Mouse (Mus musculus): ENCODE data around the gene Lamtor4.
A peak's percentile ranks its signal among the peaks of the same experiment; 100 is the strongest.

Lamtor4 gene

DNA sequence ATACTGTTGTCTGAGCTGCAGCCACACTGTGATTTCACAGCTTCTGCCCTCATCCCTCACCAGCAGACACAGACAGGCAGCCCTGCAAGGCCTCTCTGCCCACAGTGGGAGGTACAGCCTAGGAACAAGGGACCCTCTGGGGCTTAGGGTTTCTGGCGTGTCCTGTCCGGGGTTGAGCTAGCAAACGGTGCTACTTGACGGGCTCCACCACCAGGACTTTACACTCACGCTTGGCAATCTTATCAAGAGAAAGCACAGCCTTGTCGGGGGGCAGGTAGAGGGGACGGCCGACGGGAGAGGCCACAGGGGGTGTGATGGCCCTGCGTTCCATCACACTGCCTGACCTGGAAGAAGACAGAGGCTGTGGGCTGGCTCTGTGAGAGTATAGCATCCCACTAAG, 4.8 kb downstream of the Lamtor4 start:
- DNase-seq (ENCODE audit: low spot score in 2 of 2) = no peak

DNA sequence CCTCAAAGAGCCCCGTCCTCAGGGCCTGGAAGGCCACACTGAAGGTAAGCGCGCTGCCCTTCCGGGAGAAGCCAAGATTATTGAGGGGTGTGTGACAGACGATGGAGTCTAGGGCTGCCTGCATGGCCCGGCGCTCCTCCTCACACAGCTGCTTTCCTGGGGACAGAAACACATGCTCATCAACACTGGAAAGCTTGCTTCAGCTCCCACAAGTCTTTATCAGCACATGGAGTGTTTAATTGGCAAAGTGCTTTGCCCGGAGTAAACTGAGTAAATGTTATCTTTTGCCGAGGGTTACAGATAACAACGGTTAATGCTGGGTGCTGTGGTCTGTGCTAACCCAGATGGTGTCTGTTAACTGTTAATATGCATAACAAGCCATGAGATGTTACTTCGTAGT, 5.6 kb downstream of the Lamtor4 start:
- DNase-seq (ENCODE audit: low spot score in 2 of 2) = no peak

DNA sequence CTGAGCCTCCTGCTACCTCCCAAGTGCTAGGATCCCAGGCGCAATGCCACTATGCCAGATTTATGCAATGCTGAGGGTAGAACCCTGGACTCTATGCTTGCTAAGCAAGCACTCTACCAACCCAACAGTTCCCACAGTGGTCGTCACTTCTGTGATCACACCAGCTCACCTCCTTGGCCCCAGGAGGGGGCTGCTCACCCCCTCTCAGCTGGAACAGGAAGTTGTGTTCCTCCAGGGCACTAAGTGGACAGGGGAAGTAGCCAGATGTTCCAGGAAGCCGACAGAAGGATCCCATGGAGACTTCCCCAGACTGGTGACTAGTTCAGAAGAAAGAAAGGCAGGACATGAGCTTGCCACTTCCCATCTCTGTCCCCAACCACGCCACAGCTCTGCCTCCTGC, 6.7 kb downstream of the Lamtor4 start:
- peak in 1 of 2 experiments; percentile 39 for DNase-seq (ENCODE audit: low spot score in 2 of 2)

DNA sequence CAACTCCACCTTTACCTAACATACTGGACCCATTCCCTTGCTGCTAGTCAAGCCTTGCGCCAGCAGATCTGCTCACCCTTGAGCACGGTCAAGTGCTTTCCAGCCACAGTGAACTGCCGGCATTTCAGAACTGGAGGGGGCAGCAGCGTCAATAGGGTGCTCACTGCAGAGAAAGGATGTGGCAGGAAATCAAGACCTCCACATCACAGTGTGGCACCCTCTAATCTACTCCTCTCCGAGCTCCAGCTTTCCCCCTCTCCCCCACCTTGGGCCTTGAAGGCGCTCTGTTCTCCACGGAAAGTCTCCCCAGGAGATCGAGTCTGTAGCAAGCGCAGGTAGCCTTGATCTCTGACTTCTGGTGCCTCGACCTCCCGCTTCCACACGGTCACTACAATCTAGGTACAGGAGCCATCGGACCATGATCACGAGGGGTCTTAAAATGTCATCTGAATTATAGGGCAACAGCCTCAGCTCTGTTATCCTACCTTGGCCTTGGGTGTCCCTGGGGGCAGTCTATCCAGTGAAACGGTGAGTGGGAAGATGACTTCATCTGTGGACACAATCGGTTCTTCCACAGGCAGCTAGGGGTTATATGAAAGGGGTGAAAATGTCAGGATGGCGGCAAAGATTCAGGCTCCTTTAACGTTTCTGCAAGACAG, 7.4 kb downstream of the Lamtor4 start:
- DNase-seq (ENCODE audit: low spot score in 2 of 2) = no peak

DNA sequence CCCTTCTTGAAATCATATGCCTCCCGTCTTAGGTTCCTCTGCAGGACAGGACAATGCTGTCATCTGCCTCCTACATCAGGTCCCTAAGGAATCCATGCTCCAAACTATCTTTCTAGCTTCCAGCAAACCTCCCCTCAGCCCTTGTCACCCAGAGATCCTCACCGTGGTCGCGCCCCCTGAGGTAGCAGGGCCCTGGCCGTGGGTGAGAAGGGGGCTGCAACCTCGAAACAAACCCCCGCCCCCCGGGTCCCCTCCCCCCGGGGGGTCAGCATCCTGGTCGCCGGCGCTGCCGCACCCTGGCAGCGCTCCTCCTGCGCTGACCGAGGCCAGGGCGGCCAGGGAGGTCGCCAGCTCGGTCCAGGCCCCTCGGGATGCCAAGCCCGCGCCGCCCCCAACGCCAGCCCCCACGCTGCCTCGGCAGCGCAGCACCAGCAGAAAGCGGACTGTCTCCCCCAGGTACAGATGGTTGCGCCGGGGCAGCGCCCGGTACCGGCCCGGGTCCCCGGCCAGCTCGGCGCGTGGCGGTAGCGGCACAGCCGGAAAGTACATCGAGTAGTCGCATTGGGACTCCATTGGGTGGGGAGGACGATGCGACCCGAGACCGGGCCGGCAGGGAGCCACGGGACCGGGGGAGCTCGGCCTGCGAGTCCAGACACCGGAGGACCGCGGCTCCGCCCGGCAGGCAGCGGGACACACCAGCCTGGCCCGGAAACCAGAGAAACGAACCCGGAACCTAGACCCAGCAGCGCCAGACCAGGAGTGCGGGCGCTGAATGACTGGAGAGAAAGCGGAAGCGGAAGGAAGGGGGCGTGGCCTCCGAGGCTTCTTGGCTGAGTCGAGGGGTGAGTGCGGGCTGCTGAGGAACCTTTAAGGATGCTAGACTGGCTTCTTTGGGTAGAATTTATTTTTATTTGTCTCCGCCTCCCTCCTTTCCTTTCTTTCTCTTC, 8.3 kb downstream of the Lamtor4 start, which contains the start of gene BC037034:
BC037034 (minus strand) TSS at position 774 of the 947 bp plus-strand sequence.
- peak; percentile 91 for DNase-seq (ENCODE audit: low spot score in 2 of 2)

DNA sequence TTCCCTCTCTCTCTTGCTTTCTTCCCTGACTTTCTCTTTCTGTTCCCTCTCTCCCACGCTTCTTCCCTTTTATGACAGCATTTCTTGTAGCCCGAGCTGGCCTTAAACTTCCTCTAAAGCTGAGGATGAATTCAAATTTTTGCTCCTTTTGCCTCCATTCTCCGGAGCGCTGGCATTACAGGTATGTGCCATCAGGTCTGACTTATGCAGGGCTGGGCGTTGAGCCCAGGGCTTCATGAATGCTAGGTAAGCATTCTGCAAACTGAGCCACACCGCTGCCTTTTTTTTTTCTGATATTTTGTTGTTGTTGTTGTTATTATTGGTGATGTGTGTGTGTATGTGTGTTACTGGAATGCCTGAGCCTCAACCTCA, 8.9 kb downstream of the Lamtor4 start:
- no peak for DNase-seq (ENCODE audit: low spot score in 2 of 2)

DNA sequence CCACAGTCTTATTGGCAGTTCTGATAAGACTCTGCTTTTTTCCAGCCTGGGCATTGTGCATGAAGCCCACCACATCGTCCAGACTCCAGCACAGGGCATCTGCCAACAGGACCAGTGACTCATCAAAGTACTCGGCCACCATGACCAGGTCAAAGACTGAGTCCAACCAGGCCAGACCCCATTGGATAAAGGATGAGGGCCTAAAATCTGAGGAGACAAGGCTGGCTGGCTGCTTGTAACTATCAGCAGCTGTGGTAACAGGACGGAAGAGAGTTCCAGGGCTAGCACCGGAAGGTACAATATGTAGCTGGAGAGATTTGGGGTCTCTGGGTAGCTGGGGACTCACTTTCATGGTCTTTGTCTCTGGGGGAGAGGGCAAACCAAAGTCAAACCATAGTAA, 10.4 kb downstream of the Lamtor4 start:
- no peak for DNase-seq (ENCODE audit: low spot score in 2 of 2)

DNA sequence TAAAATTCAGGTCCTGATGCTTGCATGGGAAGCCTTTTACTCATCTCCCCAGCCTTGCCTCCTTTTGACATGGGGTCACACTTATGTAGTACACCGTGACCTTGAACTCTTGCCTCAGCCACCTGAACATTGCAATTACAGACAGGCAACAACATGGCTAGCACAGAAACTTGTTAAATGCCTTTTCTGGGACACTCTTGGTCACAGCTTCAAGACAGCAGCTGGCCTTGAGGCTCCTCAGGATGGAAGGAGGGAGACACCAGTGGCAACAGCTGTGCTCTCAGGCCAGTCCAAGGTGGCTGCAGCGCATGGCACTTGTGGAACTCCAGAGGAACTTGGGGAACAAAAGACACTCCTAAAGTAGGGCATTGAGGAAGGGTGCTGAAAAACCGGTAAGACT, 11.8 kb downstream of the Lamtor4 start:
- no peak for DNase-seq (ENCODE audit: low spot score in 2 of 2)

DNA sequence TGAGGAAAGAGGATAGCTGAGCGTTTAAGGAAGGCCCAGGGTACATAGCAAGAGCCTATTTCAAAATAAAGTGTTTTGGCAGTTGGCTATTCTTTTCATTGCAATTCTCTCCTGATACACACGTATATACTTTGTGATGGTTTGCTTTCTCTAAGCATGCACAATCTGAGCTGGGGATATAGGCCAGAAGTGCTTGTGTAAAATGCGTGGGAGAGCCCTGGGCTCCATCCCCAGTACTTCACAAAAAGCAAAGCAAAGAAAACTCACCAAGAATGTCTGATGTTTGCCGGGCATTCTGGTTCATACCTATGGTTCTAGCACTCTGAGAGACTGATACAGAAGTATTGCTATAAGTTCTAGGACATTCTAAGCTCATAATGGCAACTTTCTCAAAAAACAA, 13.7 kb downstream of the Lamtor4 start:
- DNase-seq (ENCODE audit: low spot score in 2 of 2) = no peak

DNA sequence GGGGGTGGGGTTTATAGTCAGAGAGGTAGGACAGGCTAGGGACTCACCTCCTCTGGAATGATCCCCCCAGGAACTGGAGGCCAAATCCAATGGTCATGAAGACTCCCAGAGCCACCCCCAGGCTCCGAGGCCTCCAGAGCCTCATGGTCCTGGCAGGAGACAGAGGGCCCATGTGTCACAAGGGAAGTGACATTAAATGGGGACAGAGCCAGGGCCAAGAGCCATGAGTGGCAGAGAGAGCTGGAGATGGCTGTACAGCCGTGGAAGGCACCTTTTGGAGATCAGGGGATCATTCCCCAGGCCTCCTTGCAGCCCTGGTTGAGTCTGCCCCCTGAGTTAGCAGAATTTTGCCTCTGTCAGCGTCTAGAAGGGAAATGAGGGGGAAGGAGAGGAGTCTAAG, 15.9 kb downstream of the Lamtor4 start:
- DNase-seq (ENCODE audit: low spot score in 2 of 2) = no peak

DNA sequence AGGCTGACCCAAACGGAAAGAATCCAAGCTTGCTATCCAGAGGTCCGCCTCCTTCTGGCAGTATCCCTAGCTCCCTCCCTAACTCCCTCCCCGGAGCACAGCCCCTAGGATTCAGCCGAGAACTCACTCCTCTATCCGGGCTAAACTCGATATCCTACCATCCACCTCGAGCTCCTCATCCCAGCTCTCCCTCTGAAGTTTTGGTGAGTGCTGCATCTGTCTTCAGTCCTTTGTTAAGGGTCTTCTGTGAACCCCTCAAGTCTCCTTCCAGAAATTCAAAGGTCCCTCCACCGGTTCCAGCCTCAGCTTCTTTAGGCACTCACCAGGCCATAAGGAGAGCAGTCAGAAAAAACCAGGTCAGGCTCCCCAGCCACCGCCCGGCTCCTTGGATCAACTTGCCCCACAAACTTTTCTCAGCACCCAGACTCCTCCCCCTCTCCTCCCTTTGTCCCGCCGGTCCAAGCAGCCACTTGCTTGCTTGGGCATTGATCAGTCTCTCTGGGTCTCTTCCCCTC, 17.2 kb downstream of the Lamtor4 start, which contains the start of gene Gal3st4:
Gal3st4 (minus strand) TSS at position 432 of the 515 bp plus-strand sequence.
- peak in 1 of 2 experiments; percentile 55 for DNase-seq (ENCODE audit: low spot score in 2 of 2)

DNA sequence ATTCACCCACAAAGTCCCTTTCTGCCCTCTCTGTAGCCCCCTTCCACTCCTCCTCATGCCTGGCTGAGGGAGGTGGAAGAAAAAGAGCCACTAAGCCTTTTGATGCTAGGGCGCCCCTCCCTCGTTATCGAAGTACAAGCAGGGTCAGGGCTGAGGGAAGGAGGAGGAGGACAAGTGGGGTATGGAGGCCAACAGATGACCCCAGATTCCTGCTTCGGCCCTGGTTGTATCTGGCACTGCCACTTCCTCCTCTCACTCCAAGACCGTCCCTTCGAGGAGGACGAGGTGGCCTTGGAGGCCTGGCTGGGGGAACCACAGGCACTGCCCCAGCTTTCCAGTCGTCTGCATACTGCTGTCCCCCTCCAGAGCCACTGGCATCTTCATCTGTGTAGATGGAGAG, 18.9 kb downstream of the Lamtor4 start:
- no peak for DNase-seq (ENCODE audit: low spot score in 2 of 2)

DNA sequence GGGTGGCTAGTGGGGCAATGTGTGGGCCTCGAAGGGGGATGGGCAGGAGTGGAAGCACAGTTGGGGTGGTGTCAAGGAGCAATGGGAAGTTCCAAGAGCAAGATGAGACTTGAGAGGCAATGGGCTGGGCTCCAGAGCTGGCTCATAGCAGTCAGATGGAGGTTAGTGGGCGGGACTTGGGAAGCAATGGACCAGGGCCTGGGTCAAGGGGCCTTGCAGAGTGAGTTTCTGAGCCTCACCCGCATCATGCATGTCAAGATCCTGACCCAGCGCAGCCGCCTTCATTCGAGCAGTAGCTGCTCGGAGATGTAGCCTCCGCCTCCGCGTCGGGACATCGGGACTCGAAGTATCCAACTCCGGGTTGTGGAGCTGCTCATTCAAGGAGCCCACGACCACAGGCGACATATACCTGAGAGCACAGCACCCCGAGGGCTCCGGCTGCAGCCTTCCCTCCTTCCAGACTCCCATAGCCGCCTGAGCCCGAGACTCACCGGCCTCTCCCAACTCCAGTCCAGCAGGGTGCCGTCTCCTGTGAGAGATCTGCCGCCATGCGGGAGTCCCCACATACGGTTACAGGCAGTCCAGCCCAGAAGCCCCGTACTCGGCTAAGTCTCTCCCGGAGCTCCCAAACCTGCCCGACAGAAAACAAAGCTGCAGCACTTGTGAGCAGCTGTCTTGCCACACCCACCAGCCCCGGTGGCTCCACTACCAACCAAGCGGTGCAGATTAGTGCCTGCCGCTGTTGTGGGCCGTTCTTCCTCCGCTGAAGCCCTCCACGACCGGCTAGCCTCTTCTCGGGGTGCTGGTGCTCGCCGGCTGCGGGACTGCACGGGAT, 20.2 kb downstream of the Lamtor4 start:
- DNase-seq (ENCODE audit: low spot score in 2 of 2) = no peak

DNA sequence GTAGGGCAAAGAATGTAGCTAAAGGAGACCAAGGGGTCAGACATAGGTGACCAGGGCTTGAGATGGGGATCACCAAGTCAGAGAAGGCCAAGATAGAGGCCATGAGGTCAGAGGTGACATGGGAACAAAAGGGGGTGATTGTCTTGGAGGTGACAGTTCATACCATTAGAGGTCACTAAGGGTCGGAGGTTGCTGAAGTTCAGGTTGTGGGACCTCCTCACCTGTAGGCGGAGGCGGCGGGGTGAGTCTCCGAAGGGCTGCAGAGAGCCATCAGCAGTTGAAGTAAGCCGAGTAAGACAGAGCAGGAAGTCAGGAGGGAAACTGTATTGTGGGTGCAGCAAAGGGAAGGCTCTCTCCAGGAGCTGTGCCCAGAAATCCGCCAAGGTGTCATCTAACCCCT, 22.7 kb downstream of the Lamtor4 start:
- DNase-seq (ENCODE audit: low spot score in 2 of 2) = no peak

DNA sequence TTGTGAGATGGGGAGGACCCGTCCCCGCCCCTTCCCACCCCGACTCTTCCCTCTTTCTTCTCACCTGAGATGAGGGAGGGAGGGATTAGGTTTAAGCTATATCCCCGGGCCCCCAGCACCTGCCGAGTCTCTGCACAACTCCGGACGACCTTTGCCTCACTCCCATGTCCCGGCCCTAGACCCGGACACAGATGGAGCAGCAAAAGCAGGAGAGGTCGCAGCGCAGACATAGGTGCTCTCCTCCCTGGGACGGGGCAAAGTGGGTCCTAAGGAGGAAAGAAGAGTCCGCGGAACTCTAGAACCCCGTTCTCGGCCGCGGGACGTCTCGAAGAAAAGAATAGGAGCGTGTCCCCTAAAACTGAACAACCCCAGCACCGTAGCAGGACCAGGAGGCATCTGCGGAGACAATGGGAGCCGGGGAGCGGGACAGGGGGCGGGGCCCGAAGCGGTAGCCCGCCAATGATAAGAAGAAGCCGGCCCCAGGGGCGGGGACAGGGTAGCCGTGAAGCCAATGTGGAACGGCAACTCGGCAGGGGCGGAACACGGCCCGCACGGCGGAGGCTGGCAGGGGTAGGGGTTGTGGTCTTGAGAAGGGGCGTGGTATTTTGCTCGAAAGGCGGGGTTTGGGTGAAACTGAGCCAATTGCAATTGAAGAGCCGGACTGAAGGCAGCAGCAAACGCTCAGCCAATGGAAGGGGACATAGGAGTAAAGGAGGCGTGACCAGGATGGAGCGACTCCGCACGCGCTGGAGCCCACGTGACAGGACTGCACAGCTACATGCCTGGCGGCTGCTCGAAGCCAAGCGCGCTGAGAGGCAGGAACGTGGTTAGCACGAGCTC, 24.5 kb downstream of the Lamtor4 start, which contains the start of the genes Gm43720, Gpc2 and Stag3:
Gm43720 (minus strand) TSS at position 374 of the 840 bp plus-strand sequence.
Gpc2 (minus strand) TSS at position 421 of the 840 bp plus-strand sequence.
Stag3 (plus strand) TSS at position 656 of the 840 bp plus-strand sequence.
- peak; percentile 78 to 82 for DNase-seq (ENCODE audit: low spot score in 2 of 2)

DNA sequence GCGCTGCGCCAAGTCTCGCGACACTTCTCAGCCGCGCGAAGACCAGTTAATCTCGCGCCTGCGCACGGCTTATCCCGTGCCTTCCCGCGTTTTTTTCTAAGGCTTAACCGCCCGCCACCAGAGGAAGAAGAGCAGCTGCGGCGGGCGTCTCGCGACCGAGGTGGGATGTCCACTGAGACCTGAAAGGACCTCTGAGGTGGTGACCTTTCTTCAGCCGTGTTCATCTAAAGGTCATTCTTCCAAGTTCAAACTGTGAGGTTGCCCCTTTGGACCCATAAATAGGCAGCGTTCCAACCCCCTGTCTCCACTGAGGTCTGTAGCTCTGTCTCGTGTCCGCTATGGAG, 25.1 kb downstream of the Lamtor4 start:
- no peak for DNase-seq (ENCODE audit: low spot score in 2 of 2)

DNA sequence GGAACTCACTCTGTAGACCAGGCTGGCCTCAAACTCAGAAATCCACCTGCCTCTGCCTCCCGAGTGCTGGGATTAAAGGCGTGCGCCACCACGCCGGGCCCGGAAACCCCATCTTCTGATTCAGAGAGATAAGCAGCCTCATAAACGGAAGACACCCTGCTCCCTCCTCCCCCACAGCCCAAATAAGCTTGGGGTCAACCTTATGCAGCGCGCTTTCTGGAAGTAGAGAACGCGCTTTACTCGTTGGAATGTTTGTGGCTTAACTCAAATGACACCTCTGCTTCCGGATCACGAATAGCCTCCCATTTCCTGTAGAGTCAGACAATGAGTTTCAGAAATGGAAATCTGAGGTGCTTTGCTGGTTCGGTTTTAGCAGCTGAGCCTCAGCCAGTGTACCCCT, 25.5 kb downstream of the Lamtor4 start:
- DNase-seq (ENCODE audit: low spot score in 2 of 2) = no peak

DNA sequence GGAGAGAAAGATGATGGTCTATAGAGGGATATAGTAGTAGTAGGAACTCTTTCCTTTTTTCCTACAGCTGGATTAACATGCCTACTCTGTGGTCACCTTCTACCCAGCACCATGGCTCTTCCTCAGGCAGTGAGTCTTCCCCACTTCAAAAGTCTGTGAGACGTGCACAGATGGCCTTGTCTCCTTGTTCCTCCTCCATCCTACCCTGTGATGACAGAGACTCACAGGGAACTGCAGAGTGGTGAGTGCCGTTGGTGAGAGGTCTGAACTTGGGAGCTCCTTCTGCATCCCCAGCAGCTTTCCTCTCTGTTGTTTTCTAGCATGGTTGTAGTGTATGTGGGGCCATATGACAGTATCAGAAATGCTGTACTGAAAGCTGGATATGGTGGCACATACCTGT, 26.5 kb downstream of the Lamtor4 start:
- no peak for DNase-seq (ENCODE audit: low spot score in 2 of 2)

DNA sequence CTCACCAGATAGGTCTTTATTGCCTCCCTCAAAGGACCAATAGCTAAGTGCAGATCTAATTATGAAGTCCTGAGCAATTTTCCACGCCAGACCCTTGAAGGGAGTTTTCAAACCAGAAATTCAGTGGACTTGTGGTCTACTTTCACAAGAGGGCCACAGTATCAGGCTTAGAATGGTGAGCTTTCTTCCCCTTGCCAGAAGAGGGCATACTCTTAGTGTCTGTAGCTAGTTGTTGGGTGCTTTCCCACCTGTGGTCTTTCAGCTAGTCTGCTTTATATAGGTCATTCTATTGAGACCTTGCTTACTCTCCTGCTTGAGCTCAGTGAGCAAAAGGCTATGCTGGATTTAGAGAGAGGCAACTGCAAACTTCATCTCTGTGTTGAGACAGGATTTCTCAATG, 28.3 kb downstream of the Lamtor4 start:
- no peak for DNase-seq (ENCODE audit: low spot score in 2 of 2)

DNA sequence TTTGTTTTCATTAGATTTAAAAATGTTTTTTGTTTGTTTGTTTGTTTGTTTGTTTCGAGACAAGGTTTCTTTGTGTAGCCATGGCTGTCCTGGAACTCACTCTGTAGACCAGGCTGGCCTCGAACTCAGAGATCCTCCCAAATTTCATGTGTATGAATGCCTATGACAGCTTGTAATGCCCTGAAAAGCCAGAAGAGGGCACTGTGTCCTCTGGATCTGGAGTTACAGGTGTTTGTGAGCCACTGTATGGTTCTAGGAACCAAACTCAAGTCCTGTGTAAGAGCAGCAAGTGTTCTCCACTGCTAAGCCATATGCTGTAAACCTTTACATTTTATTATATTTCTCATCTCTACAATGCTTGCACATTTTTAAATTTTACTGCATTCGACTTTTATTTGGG, 32.6 kb downstream of the Lamtor4 start:
- no peak for DNase-seq (ENCODE audit: low spot score in 2 of 2)

DNA sequence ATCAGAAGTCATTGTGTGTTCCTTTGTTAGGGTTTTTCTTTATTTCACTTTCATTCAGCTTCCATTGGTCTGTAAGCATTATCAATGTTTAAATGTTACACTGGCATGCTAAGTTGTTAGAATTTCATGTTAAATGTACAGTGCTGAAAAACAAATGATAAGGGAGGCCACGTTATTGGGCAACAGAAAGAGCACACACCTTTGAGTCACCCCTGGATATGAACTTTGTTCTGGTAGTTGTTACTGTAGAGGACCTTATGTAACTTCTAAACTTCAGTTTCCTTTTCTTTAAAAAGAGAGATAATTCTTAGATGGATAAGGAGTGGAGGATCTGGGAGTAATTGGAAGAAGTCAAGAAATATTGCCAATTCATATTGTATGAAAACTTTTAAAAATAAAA, 36.4 kb downstream of the Lamtor4 start:
- DNase-seq (ENCODE audit: low spot score in 2 of 2) = no peak

All from heart, adult 9 months (tissue).